Mouse (Mus musculus) small intestine, adult 2 months (tissue): ENCODE measurements around the gene Cst7.

Source experiments
- CTCF ChIP-seq: fragments of 200-500 bp; IDR thresholded peaks from 2 replicates; pipeline ENCODE4 v1.5.1; 2012; ENCODE audit warnings: low read depth, mild to moderate bottlenecking, control low read depth, inconsistent platforms, low read length, moderate library complexity, mixed read lengths; ENCODE audit not compliant: insufficient replicate concordance, insufficient read length; ENCODE audit errors: extremely low read depth
- POLR2A ChIP-seq: fragments of 200-500 bp; IDR thresholded peaks from 2 replicates; pipeline ENCODE4 v1.6.1; 2012; ENCODE audit warnings: low read depth, mild to moderate bottlenecking, control low read depth, inconsistent platforms, low read length, moderate library complexity

- TF ChIP-seq CTCF, result no peak
- no peak for TF ChIP-seq POLR2A
Observed at GRCm38 (mm10) chr2:150589076-150589475, 18.9 kb downstream of the Cst7 start.
